Mouse (Mus musculus): ENCODE measurements at regions not wholly inside any gene's neighbourhood (a gene's known extent, or its start where the extent isn't known, plus 50 kb on each side); places are given as distances from the start of the nearest gene placed in this dataset.

GRCm38 (mm10) chr2:73998531-73998930 lies 87.4 kb upstream of the Atp5g3 start:
- Histone ChIP-seq H3K4me2 (no peak overlapping the region), H3K9ac (no peak overlapping the region), H3K4me3 (replicated peaks) (no peak overlapping the region), H3K36me3 (replicated peaks) (no peaks in the 10 kb centered on the region), H3K4me1 (no peaks in the 10 kb centered on the region), H3K27me3 (peaks cover 14% of the 10 kb centered on the region; the same call in 1 of the 2 replicates), H3K9me3 (no peaks in the 10 kb centered on the region), H3K27ac (no peak overlapping the region)
- WGBS: 22% methylated on average over 2 of the region's 2 CpGs
- ATAC-seq (ENCODE audit: low FRiP score): no peak

- H3K9me3 ChIP-seq: no peaks in the 10 kb centered on the region
- H3K9ac ChIP-seq: no peak overlapping the region
- no peak overlapping the region for H3K4me2 ChIP-seq
- ATAC-seq (ENCODE audit: low FRiP score): no peak
- no peaks in the 10 kb centered on the region for H3K36me3 ChIP-seq (replicated peaks)
- WGBS: 80% methylated on average over 5 of the region's 5 CpGs
- H3K4me1 ChIP-seq: no peaks in the 10 kb centered on the region
- H3K27me3 ChIP-seq: peaks cover 14% of the 10 kb centered on the region; the same call in 1 of the 2 replicates
- H3K4me3 ChIP-seq (replicated peaks): no peak overlapping the region
- no peak overlapping the region for H3K27ac ChIP-seq
Measured at GRCm38 (mm10) chr2:73996986-73997385, 85.9 kb upstream of the Atp5g3 start.

GRCm38 (mm10) chr2:73991818-73992217 lies 80.7 kb upstream of the Atp5g3 start:
- Histone ChIP-seq H3K9me3 (no peaks in the 10 kb centered on the region), H3K36me3 (replicated peaks) (no peaks in the 10 kb centered on the region)

GRCm38 (mm10) chr2:73987441-73988105 lies 76.4 kb upstream of the Atp5g3 start:
- Histone ChIP-seq H3K4me2 (no peak overlapping the region), H3K9ac (no peak overlapping the region), H3K9me3 (no peaks in the 10 kb centered on the region), H3K27ac (no peak overlapping the region), H3K27me3 (no peaks in the 10 kb centered on the region; the same call in 1 of the 2 replicates), H3K36me3 (replicated peaks) (no peaks in the 10 kb centered on the region), H3K4me1 (no peaks in the 10 kb centered on the region), H3K4me3 (replicated peaks) (no peak overlapping the region)
- WGBS: 88% methylated on average over 10 of the region's 10 CpGs
- ATAC-seq (ENCODE audit: low FRiP score): no peak

More at GRCm38 (mm10) chr2:73991818-73992217, 80.7 kb upstream of the Atp5g3 start:
- no peak overlapping the region for H3K4me2 ChIP-seq
- 65% methylated on average over 11 of the region's 11 CpGs for WGBS
- H3K4me3 ChIP-seq (replicated peaks): no peak overlapping the region
- H3K4me1 ChIP-seq: no peaks in the 10 kb centered on the region
- H3K27me3 ChIP-seq: peaks cover 4% of the 10 kb centered on the region; the same call in 1 of the 2 replicates
- H3K9ac ChIP-seq: no peak overlapping the region
- H3K27ac ChIP-seq: no peak overlapping the region
- ATAC-seq (ENCODE audit: low FRiP score): no peak

- H3K9ac ChIP-seq: no peak overlapping the region
- H3K27ac ChIP-seq: no peak overlapping the region
- no peaks in the 10 kb centered on the region for H3K9me3 ChIP-seq
- no peak overlapping the region for H3K4me3 ChIP-seq (replicated peaks)
- no peak overlapping the region for H3K4me2 ChIP-seq
- H3K36me3 ChIP-seq (replicated peaks): no peaks in the 10 kb centered on the region
- H3K27me3 ChIP-seq: peaks cover 3% of the 10 kb centered on the region; the same call in 1 of the 2 replicates
- no peak for ATAC-seq (ENCODE audit: low FRiP score)
- 86% methylated on average over 6 of the region's 6 CpGs for WGBS
- H3K4me1 ChIP-seq: no peaks in the 10 kb centered on the region
Measured at GRCm38 (mm10) chr2:73985911-73986250, 74.8 kb upstream of the Atp5g3 start.

- Histone ChIP-seq H3K9me3 (no peaks in the 10 kb centered on the region), H3K4me2 (no peak overlapping the region), H3K27ac (no peak overlapping the region), H3K4me3 (replicated peaks) (no peak overlapping the region), H3K4me1 (no peaks in the 10 kb centered on the region), H3K9ac (no peak overlapping the region), H3K27me3 (peaks cover 4% of the 10 kb centered on the region; the same call in 1 of the 2 replicates), H3K36me3 (replicated peaks) (no peaks in the 10 kb centered on the region)
- no peak for ATAC-seq (ENCODE audit: low FRiP score)
- WGBS: 84% methylated on average over 14 of the region's 14 CpGs
Measured at GRCm38 (mm10) chr2:73985238-73985910, 74.2 kb upstream of the Atp5g3 start.

GRCm38 (mm10) chr2:73983166-73983565 lies 72.0 kb upstream of the Atp5g3 start:
- H3K27ac ChIP-seq: no peak overlapping the region
- H3K4me3 ChIP-seq (replicated peaks): no peak overlapping the region
- no peak for ATAC-seq (ENCODE audit: low FRiP score)
- peaks cover 4% of the 10 kb centered on the region; the same call in 1 of the 2 replicates for H3K27me3 ChIP-seq
- WGBS: 62% methylated on average over 4 of the region's 4 CpGs
- H3K4me2 ChIP-seq: no peak overlapping the region
- no peak overlapping the region for H3K9ac ChIP-seq
- H3K9me3 ChIP-seq: no peaks in the 10 kb centered on the region
- no peaks in the 10 kb centered on the region for H3K36me3 ChIP-seq (replicated peaks)
- peaks cover 5% of the 10 kb centered on the region; the same call in 1 of the 2 replicates for H3K4me1 ChIP-seq

GRCm38 (mm10) chr2:73978072-73978471 lies 66.9 kb upstream of the Atp5g3 start:
- H3K9me3 ChIP-seq: no peaks in the 10 kb centered on the region
- H3K4me2 ChIP-seq: no peak overlapping the region
- H3K36me3 ChIP-seq (replicated peaks): no peaks in the 10 kb centered on the region
- H3K27me3 ChIP-seq: peaks cover 4% of the 10 kb centered on the region; the same call in 1 of the 2 replicates
- no peak overlapping the region for H3K9ac ChIP-seq
- 83% methylated on average over 15 of the region's 15 CpGs for WGBS
- no peak overlapping the region for H3K27ac ChIP-seq
- ATAC-seq (ENCODE audit: low FRiP score): no peak
- no peak overlapping the region for H3K4me3 ChIP-seq (replicated peaks)
- peaks cover 7% of the 10 kb centered on the region for H3K4me1 ChIP-seq

- H3K4me1 ChIP-seq: peaks cover 2% of the 10 kb centered on the region; the same call in 1 of the 2 replicates
- no peak overlapping the region for H3K27ac ChIP-seq
- no peak for ATAC-seq (ENCODE audit: low FRiP score)
- no peaks in the 10 kb centered on the region for H3K9me3 ChIP-seq
- 77% methylated on average over 3 of the region's 3 CpGs for WGBS
- H3K27me3 ChIP-seq: no peaks in the 10 kb centered on the region
- no peak overlapping the region for H3K4me2 ChIP-seq
- no peaks in the 10 kb centered on the region for H3K36me3 ChIP-seq (replicated peaks)
- H3K9ac ChIP-seq: no peak overlapping the region
- no peak overlapping the region for H3K4me3 ChIP-seq (replicated peaks)
Measured at GRCm38 (mm10) chr2:73973774-73974173, 62.6 kb upstream of the Atp5g3 start.

- WGBS: 62% methylated on average over 7 of the region's 7 CpGs
Measured at GRCm38 (mm10) chr2:73967618-73968017, 56.5 kb upstream of the Atp5g3 start.

GRCm38 (mm10) chr2:73965595-73965994 lies 54.5 kb upstream of the Atp5g3 start:
- Histone ChIP-seq H3K9ac (no peak overlapping the region), H3K4me2 (no peak overlapping the region), H3K9me3 (no peaks in the 10 kb centered on the region), H3K4me1 (peaks cover 6% of the 10 kb centered on the region; the same call in 1 of the 2 replicates), H3K36me3 (replicated peaks) (no peaks in the 10 kb centered on the region), H3K4me3 (replicated peaks) (no peak overlapping the region), H3K27ac (no peak overlapping the region), H3K27me3 (no peaks in the 10 kb centered on the region)
- 14% methylated on average over 4 of the region's 4 CpGs for WGBS
- ATAC-seq (ENCODE audit: low FRiP score): no peak

More at GRCm38 (mm10) chr2:73967618-73968017, 56.5 kb upstream of the Atp5g3 start:
- no peak overlapping the region for H3K4me2 ChIP-seq
- H3K4me3 ChIP-seq (replicated peaks): no peak overlapping the region
- no peak overlapping the region for H3K27ac ChIP-seq
- no peaks in the 10 kb centered on the region for H3K36me3 ChIP-seq (replicated peaks)
- H3K27me3 ChIP-seq: no peaks in the 10 kb centered on the region
- no peak overlapping the region for H3K9ac ChIP-seq
- peaks cover 6% of the 10 kb centered on the region; the same call in 1 of the 2 replicates for H3K4me1 ChIP-seq
- H3K9me3 ChIP-seq: no peaks in the 10 kb centered on the region
- no peak for ATAC-seq (ENCODE audit: low FRiP score)
